Mouse (Mus musculus) brain, adult 10 weeks (tissue): Measurements from ENCODE around the gene Serpinb9d. TPM values are rescaled to one million over a fixed set of nuclear protein-coding genes. Genes with fewer than 3 reads are reported as not detected.

ENCODE experiments used
- polyA plus RNA-seq: library from polyadenylated mRNA; stranded (reverse); fragments of 350-450 nt; fragmentation: Illumina TruSeq; extraction: RNeasy Lipid Tissue Mini Kit (QIAGEN cat#74804); gene quantifications from one replicate; pipeline ENCODE4 v1.2.3, GENCODE M21; 2015; ENCODE audit warnings: low read depth, low replicate concordance

Serpinb9d gene
- polyA plus RNA-seq: not detected

DNA sequence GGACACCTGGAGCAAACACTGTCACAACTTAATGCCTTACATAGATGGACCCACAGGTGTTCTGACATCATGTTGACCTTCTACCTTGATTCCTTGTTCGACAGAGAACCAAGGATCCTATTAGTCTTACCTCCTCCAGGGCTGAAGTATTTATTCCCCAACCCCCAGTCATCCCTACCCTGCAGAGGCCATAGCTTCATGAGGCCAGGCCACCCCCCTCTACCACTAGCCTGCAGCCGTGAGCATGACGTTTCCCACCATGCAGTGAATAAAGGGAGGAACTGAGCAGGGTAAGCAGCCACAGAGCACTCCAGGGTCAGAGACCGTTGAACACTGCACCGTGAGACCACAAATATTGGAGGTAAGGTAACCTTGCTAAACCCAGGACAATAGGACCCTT is at the start of gene Serpinb9d:
TSS of gene Serpinb9d (plus strand) at position 301 of the 400 bp plus-strand sequence.

GRCm38 (mm10) chr13:33159642-33160041 is 33.1 kb upstream of the Serpinb9d start, which contains the start of gene Serpinb9c:
TSS of gene Serpinb9c (minus strand) at chr13:33159742.

DNA sequence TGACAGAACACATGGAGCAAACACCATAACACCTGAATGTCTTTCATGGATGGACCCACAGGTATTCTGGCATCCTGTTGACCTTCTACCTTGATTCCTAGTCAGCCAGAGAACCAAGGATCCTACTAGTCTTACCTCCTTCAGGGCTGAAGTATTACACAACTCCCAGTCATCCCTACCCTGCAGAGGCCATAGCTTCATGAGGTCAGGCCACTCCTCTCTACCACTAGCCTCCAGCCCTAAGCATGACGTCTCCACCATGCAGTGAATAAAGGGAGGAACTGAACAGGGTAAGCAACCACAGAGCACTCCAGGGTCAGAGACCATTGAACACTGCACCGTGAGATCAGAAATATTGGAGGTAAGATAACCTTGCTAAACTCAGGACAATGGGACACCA is 56.6 kb downstream of the Serpinb9d start, which contains the start of gene Serpinb9e:
TSS of gene Serpinb9e (plus strand) at position 301 of the 400 bp plus-strand sequence.

Other genes with a start within 250 kb of the Serpinb9d start
- 2.8 TPM for gene Serpinb6b, start 227.8 kb upstream of the Serpinb9d start, polyA plus RNA-seq
- gene Serpinb9, start 189.7 kb upstream of the Serpinb9d start, polyA plus RNA-seq: 10.0 TPM
- gene Serpinb9b, start 165.5 kb upstream of the Serpinb9d start, polyA plus RNA-seq: not detected
- gene Serpinb1b, start 114.4 kb upstream of the Serpinb9d start, polyA plus RNA-seq: 3.3 TPM
- gene Serpinb9c, start 33.2 kb upstream of the Serpinb9d start, polyA plus RNA-seq: not detected
- gene Serpinb9e, start 56.7 kb downstream of the Serpinb9d start, polyA plus RNA-seq: not detected
- gene Serpinb9f, start 131.1 kb downstream of the Serpinb9d start, polyA plus RNA-seq: not detected
- gene Gm11397, start 202.8 kb downstream of the Serpinb9d start, polyA plus RNA-seq: not detected